Mouse (Mus musculus): ENCODE measurements around the gene Patj.

- TF ChIP-seq CTCF (IDR thresholded peaks at IDR 0.05; ENCODE audit: borderline replicate concordance, insufficient read depth, low read length) (no peak), POLR2A (IDR thresholded peaks at IDR 0.05; ENCODE audit: low read depth, low read length) (no peak)
Measured at GRCm38 (mm10) chr4:98560196-98560830, 164.7 kb downstream of the Patj start.

Data from embryonic fibroblast, embryonic 13.5 days (primary cell).